Mouse (Mus musculus) bone marrow, adult 2 months (tissue): ENCODE data around the gene Tada1. TPM values are rescaled to one million over a fixed set of nuclear protein-coding genes. Genes with fewer than 3 reads are reported as not detected.

Experiments
- H3K27ac ChIP-seq: fragments of 200-500 bp; 2 replicates; pipeline ENCODE4 v1.5.1; 2012; ENCODE audit warnings: low read depth, mild to moderate bottlenecking, control low read depth, inconsistent platforms, low read length; ENCODE audit not compliant: control insufficient read depth, poor library complexity, insufficient read depth
- H3K4me1 ChIP-seq: fragments of 200-500 bp; 2 replicates; pipeline ENCODE4 v1.6.1; 2011; ENCODE audit warnings: low read length; ENCODE audit not compliant: control insufficient read depth, insufficient read depth
- H3K4me3 ChIP-seq: fragments of 200-500 bp; replicated peaks from 2 replicates; pipeline ENCODE3; 2011; ENCODE audit warnings: mild to moderate bottlenecking, low read depth, low read length, control low read depth; ENCODE audit not compliant: control insufficient read depth
- CTCF ChIP-seq: fragments of 200-500 bp; IDR thresholded peaks from 2 replicates; pipeline ENCODE4 v1.5.1; 2011; ENCODE audit warnings: low read length, control low read depth; ENCODE audit not compliant: control insufficient read depth, insufficient read depth
- POLR2A ChIP-seq: fragments of 200-500 bp; IDR thresholded peaks from 2 replicates; pipeline ENCODE4 v1.6.1; 2011; ENCODE audit warnings: low read depth, mild to moderate bottlenecking, control low read depth, low read length, borderline replicate concordance; ENCODE audit not compliant: control insufficient read depth
- WGBS: fragments of 180-500 bp; shearing (Covaris S2); methylation state at CpG from one replicate; pipeline ENCODE4 v1.1.7; 2018; 5-methylcytosine and 5-hydroxymethylcytosine counted together
- polyA plus RNA-seq: library from polyadenylated mRNA; stranded (reverse); fragments of >200 nt; gene quantifications from 2 replicates; pipeline ENCODE4 v1.2.4, GENCODE M21; 2011; ENCODE audit warnings: low replicate concordance; ENCODE audit not compliant: missing spikeins, insufficient read depth, insufficient read length

The Tada1 gene
- polyA plus RNA-seq, 1 experiment, result 18.4 TPM

DNA sequence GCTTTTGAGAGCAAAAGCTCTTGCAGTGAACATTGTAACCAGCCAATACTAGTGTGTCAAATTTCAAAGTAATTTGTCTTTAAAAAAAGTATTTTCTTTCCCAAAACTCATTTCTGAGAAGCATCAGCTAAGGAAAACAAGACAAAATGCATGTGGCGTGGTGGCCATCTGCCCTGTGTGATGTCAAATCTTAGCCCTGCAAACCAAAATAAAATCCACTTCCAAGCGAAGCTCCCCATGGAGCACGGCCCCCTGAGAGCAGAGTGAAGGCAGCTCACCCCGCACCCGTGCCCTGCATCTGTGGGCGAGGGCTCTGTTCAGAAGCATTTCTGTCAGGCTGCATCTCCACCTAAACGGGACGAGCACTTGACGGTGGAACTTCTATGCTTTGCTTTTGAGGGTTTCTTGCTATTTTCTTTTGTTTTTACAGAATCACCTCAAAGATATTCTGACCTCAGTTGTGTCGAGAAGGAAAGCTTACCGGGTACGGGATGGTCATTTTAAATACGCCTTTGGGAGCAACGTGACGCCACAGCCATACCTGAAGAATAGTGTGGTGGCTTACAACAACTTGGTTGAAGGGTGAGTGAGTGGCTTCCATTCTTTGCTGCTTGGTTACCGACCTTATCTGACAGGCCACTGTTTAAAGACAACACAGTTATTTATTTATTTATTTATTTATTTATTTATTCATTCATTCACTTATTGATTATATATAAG lies 10.7 kb downstream of the Tada1 start:
- H3K27ac ChIP-seq, result no peak overlapping the region
- TF ChIP-seq POLR2A, result no peak
- no peak for TF ChIP-seq CTCF
- no peaks in the 10 kb centered on the region for H3K4me1 ChIP-seq
- H3K4me3 ChIP-seq, result no peak overlapping the region
- WGBS, result 92% methylated on average over 16 of the region's 16 CpGs

DNA sequence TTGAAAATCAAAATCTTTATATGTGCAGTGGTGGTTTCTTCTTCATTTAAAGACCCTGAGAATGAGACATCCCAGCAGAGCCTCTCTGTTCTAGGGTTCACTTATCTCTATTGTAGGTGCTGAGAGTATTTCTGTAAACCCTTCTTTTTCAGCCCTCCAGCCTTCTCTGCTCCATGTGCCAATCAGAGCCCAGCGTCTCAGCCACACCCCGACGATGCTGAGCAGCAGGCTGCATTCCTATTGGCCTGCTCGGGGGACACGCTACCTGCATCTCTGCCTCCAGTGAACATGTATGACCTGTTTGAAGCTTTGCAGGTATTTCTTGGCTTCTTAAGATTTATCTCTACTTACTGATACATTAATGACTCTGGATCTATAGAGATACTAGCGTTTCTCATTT lies 12.8 kb downstream of the Tada1 start:
- Histone ChIP-seq H3K4me1 (no peaks in the 10 kb centered on the region), H3K27ac (no peak overlapping the region), H3K4me3 (no peak overlapping the region)
- TF ChIP-seq POLR2A (no peak), CTCF (no peak)
- 94% methylated on average over 6 of the region's 6 CpGs for WGBS

DNA sequence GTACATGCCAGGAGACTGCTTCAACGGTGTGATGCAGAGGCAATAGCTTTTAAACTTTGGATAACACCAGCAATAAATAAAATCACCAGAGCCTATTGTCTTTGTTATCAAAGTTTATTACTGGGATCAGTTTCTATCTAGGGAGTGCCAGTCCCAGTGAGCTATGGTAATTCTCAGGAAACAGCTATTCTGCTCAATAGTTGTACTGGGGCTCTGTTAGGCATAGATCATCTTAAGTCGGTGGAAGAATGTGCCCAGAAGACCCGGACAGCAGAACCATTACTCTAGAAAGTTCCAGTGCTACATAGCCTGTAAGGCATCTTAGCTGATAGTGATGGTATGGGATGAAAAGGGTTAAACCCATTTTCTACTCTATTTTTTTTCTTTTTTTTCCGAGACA lies 15.9 kb downstream of the Tada1 start:
- H3K4me1 ChIP-seq, result no peaks in the 10 kb centered on the region
- 73% methylated on average over 4 of the region's 4 CpGs for WGBS
- H3K4me3 ChIP-seq, result no peak overlapping the region
- TF ChIP-seq CTCF (no peak), POLR2A (no peak)
- H3K27ac ChIP-seq, result no peak overlapping the region

DNA sequence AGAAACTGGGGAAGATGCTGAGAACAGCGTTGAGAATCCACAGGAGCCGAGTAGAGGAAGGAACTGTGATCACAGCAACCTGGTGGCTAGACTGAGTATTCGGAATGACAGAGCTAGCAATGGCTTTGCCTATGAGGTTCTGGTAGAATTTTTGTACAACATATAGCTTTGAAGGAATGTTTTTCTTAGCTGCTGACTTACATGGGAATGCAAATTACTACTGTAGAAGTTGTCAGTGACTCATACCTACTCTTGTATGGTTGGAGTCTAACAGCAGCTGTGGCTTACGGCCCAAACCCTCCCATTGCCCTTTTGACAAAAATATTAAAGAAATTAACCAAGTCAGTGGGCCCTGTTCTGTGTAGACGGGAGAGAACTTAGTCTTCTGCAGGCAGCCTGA lies 16.8 kb downstream of the Tada1 start:
- no peak overlapping the region for H3K4me3 ChIP-seq
- no peak overlapping the region for H3K27ac ChIP-seq
- no peaks in the 10 kb centered on the region for H3K4me1 ChIP-seq
- 89% methylated on average over 5 of the region's 5 CpGs for WGBS
- TF ChIP-seq CTCF (no peak), POLR2A (no peak)

DNA sequence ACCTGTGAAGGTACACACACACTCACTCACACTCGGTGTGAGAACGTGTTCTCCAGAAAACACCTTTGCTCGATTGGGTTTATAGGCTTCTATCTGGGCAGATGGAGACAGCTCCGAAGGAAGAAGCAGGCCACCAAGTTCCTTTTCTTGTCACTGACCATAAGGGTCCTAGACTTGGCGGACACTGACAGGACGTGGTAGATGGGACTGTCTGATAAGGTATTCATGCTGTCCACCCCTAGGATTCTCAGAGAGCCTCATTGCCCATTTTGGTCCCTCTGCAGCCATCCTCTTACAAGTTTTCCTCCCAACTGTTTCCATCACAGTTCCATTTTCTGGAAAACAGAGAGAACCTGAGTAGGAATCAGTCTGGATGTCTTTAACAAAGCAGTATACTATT lies 17.5 kb downstream of the Tada1 start:
- H3K4me1 ChIP-seq, result no peaks in the 10 kb centered on the region
- H3K27ac ChIP-seq, result no peak overlapping the region
- TF ChIP-seq CTCF, result no peak
- TF ChIP-seq POLR2A, result no peak
- 78% methylated on average over 6 of the region's 6 CpGs for WGBS
- no peak overlapping the region for H3K4me3 ChIP-seq

DNA sequence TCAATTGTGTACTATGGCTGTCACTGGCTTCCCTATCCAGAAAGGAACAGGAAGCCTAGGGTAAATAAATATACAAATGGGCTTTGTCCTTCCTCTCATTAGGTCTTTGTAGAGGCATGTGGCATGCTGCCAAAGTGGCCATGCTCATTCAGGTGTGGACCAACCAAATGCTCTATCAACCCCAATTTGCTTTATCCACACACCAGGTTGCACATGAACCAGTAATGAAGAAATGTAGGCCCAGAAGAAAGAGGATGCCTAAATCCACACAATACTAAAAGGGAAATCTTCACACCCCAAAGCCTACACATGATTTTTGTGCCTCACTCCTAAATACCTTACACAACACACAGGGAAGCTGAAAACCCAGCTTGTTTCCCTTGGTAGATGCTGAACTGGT lies 22.6 kb downstream of the Tada1 start:
- Histone ChIP-seq H3K4me1 (no peaks in the 10 kb centered on the region), H3K27ac (no peak overlapping the region), H3K4me3 (no peak overlapping the region)
- TF ChIP-seq POLR2A, result no peak
- TF ChIP-seq CTCF, result no peak

DNA sequence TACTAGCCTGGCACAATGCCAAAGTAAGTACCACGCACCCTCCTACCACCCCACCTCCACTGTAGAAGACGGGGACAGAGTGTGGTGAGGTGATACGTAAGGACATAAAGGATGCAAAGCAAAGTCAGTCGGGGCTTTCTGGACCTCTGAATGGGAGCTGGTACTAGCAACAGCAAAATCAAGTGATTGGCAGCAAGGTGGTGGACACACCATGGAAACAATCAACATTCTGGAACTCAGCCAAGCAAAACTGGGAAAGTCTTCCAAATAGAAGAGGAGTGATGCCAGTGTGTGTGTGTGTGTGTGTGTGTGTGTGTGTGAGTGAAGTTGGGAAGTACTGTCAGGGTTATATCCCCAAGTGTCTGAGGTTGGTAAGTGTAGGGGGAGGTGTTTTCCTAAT lies 23.1 kb downstream of the Tada1 start:
- no peak overlapping the region for H3K4me3 ChIP-seq
- TF ChIP-seq POLR2A, result no peak
- no peak for TF ChIP-seq CTCF
- no peaks in the 10 kb centered on the region for H3K4me1 ChIP-seq
- 81% methylated on average over 4 of the region's 4 CpGs for WGBS
- no peak overlapping the region for H3K27ac ChIP-seq

DNA sequence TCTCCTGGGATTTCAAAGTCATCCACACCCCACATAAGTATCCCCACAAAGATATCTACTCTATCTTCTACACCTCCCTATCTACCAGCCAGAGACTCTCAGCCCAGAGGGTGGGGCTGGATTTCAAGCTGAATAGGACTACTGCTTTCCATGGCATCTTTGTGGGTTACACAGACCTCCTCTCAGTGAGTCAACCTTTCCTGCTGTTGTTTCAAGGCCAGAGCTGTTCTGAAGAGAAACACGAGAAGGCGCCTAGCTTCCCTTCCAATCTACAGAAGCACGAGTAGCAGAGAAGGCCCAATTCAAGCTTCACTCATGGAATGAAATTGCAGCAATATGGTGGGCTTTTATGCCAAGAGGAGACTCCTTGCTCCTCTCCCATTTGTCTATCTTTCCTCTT lies 24.9 kb downstream of the Tada1 start:
- TF ChIP-seq CTCF (no peak), POLR2A (no peak)
- Histone ChIP-seq H3K4me3 (no peak overlapping the region), H3K4me1 (no peaks in the 10 kb centered on the region), H3K27ac (no peak overlapping the region)
- 87% methylated on average over 3 of the region's 3 CpGs for WGBS
